Mouse (Mus musculus): ENCODE data around the gene Pid1.

GRCm38 (mm10) chr1:84408873-84409272 is 44.9 kb upstream of the Pid1 start:
- TF ChIP-seq EP300 (IDR thresholded peaks at IDR 0.05) (no peak), CTCF (IDR thresholded peaks at IDR 0.05) (no peak)

Data from lung, postnatal 0 days (tissue).